Mouse (Mus musculus) heart, postnatal 36 days (tissue): ENCODE data around the gene Sept7. TPM values are rescaled to one million over a fixed set of nuclear protein-coding genes. Genes with fewer than 3 reads are reported as not detected.
"Not testable (repeated sequence)": the region's sequence is repeated elsewhere in the genome, so short reads cannot be mapped to it uniquely, and the experiment has no call there.

Experiments
- DNase-seq, 2 experiments: peaks; one replicate each; pipeline ENCODE4 v3.0.0; 2021 to 2022
- intact Hi-C: fragments of 180-260 bp; cut with DNase I; formaldehyde crosslinking; loops from one replicate; pipeline ENCODE4 v1.15.1; 2025
- total RNA-seq, 2 experiments: library from RNA; stranded (reverse); gene quantifications; 2 replicates each; pipeline ENCODE4 v1.2.3; 2021

The Sept7 gene
- total RNA-seq, 2 experiments from 2014 or later, result 112 to 113 TPM

GRCm38 (mm10) chr9:25252759-25253477, 679 bp downstream of the Sept7 start:
- intact Hi-C loops, result loop anchor here (2.0 to 10.0 kb wide), 6 partner anchors 39 to 232 kb away; partner anchors contain the start of genes Eepd1 and Herpud2
- peak; percentile 77 for DNase-seq

- intact Hi-C loops, result loop anchor here (2.0 to 10.0 kb wide), 6 partner anchors 39 to 231 kb away; partner anchors contain the start of genes Eepd1 and Herpud2
- DNase-seq, result no peak
Measured at GRCm38 (mm10) chr9:25253478-25253824, 1.2 kb downstream of the Sept7 start.

- intact Hi-C loops, result no loop called here
- DNase-seq, result no peak
Measured at GRCm38 (mm10) chr9:25260411-25260810, 8.2 kb downstream of the Sept7 start.

- intact Hi-C loops, result no loop called here
- DNase-seq, result no peak
Measured at GRCm38 (mm10) chr9:25260979-25261378, 8.7 kb downstream of the Sept7 start.

GRCm38 (mm10) chr9:25262087-25262486, 9.8 kb downstream of the Sept7 start:
- no peak for DNase-seq
- intact Hi-C loops, result no loop called here

GRCm38 (mm10) chr9:25265795-25266194, 13.6 kb downstream of the Sept7 start:
- no peak for DNase-seq
- intact Hi-C loops, result loop anchor here (2.0 kb wide), 1 partner anchor 17 kb away; no protein-coding TSS in a partner anchor

- DNase-seq, result no peak
- intact Hi-C loops, result loop anchor here (2.0 kb wide), 1 partner anchor 16 kb away; no protein-coding TSS in a partner anchor
Measured at GRCm38 (mm10) chr9:25267133-25267532, 14.9 kb downstream of the Sept7 start.

- no peak for DNase-seq
- intact Hi-C loops, result loop anchor here (2.0 kb wide), 1 partner anchor 15 kb away; no protein-coding TSS in a partner anchor
Measured at GRCm38 (mm10) chr9:25267574-25267973, 15.3 kb downstream of the Sept7 start.

GRCm38 (mm10) chr9:25271902-25272301, 19.7 kb downstream of the Sept7 start:
- intact Hi-C loops, result no loop called here
- no peak for DNase-seq

- intact Hi-C loops, result loop anchor here (5.0 kb wide), 1 partner anchor 37 kb away; the partner anchor contains the start of gene Sept7
- DNase-seq, result no peak
Measured at GRCm38 (mm10) chr9:25289796-25290195, 37.6 kb downstream of the Sept7 start.

- intact Hi-C loops, result loop anchor here (1.0 to 5.0 kb wide), 3 partner anchors 57 to 202 kb away; partner anchors contain the start of gene Sept7
- peak in 1 of 2 experiments; percentile 14 for DNase-seq
Measured at GRCm38 (mm10) chr9:25309505-25310182, 57.4 kb downstream of the Sept7 start.

GRCm38 (mm10) chr9:25314304-25314703, 62.1 kb downstream of the Sept7 start:
- intact Hi-C loops, result loop anchor here (5.0 kb wide), 1 partner anchor 207 kb away; no protein-coding TSS in a partner anchor

GRCm38 (mm10) chr9:25317827-25318505, 65.7 kb downstream of the Sept7 start:
- peak; percentile 56 to 59 for DNase-seq
- intact Hi-C loops, result loop anchor here (1.0 to 2.0 kb wide), 2 partner anchors 274 to 337 kb away; no protein-coding TSS in a partner anchor

More at GRCm38 (mm10) chr9:25314304-25314703, 62.1 kb downstream of the Sept7 start:
- no peak for DNase-seq

- intact Hi-C loops, result loop anchor here (2.0 kb wide), 1 partner anchor 335 kb away; no protein-coding TSS in a partner anchor
- DNase-seq, result not testable (repeated sequence)
Measured at GRCm38 (mm10) chr9:25319676-25320075, 67.4 kb downstream of the Sept7 start.

GRCm38 (mm10) chr9:25327727-25328370, 75.6 kb downstream of the Sept7 start:
- no peak for DNase-seq
- intact Hi-C loops, result no loop called here

GRCm38 (mm10) chr9:25328946-25329723, 76.9 kb downstream of the Sept7 start:
- intact Hi-C loops, result no loop called here
- no peak for DNase-seq

- no peak for DNase-seq
- intact Hi-C loops, result no loop called here
Measured at GRCm38 (mm10) chr9:25337436-25338198, 85.4 kb downstream of the Sept7 start.

- DNase-seq, result no peak
- intact Hi-C loops, result no loop called here
Measured at GRCm38 (mm10) chr9:25340412-25340811, 88.2 kb downstream of the Sept7 start.

- DNase-seq, result no peak
- intact Hi-C loops, result no loop called here
Measured at GRCm38 (mm10) chr9:25353775-25354174, 101.5 kb downstream of the Sept7 start.
